Mouse (Mus musculus): Measurements from ENCODE around the gene Jtb.

DNA sequence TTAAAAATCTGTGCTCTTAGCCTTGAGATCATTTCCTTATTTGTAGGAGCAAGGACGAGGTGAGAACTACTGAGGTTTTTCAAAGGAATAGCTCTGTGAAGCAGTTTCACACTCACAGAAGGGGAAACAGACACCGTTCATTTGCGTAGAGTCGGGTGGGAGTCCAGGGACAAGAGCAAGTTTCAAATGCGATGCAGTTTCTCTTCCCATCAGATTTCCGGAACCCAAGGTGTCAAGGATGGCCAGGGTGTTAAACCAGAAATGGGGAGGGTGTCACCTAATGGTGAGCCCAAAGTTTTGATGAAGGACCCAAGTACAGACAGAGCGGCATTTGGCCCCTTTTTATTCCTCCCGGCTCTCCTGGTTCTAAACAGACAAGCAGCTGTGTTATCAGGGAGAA, 322 bp upstream of the Jtb start:
- TF ChIP-seq CTCF (IDR thresholded peaks at IDR 0.05) (no peak), EP300 (IDR thresholded peaks at IDR 0.05) (no peak)
